Mouse (Mus musculus): ENCODE results near the gene Trim67.

GRCm38 (mm10) chr8:124845573-124845972, 52.7 kb downstream of the Trim67 start:
- TF ChIP-seq ZNF384 (IDR thresholded peaks at IDR 0.05; ENCODE audit: low read depth, low read length) = no peak
- TF ChIP-seq MAFK (IDR thresholded peaks at IDR 0.05; ENCODE audit: insufficient read depth, low read depth, low read length) = no peak
- no peak for TF ChIP-seq HCFC1 (IDR thresholded peaks at IDR 0.05; ENCODE audit: borderline replicate concordance, insufficient read depth, low read length)

Measured in ES-E14 (cell line).